Comparison of ENCODE assay signal across 8 mouse cellular contexts in the genomic region with DNA sequence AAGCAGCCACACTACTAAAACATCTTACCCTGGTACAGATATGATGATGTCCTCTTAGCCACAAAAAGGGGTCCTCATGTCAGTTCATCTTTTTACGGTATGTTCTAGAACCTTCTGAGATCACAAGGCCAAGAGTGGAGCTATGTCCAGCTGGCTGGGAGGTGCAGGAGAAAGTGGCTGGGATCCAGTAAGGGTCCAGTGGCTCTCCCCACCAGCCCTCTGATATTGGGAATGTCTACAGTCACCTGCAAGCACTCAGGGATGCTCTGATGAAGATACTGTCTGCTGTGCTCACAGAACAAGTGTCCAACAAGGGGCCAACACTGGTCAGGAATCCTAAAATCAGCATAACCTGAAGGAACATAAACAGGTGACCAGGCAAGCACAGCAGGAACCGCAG. TPM values are rescaled to one million over a fixed set of nuclear protein-coding genes. Genes with fewer than 3 reads are reported as not detected.
DNase-seq lines count a peak whose midpoint lies in the region; ATAC-seq and TF ChIP-seq lines count a peak whose summit lies in the region.

Tollip (minus strand) TSS at position 101 of the 400 bp plus-strand sequence.

- intact Hi-C loops in left cerebral cortex, adult 2 months (cut with DNase I): no loop called here

- WGBS in heart, embryonic 11.5 days (ENCODE audit: insufficient replicate concordance): 76% methylated on average over 2 of the region's 2 CpGs
- WGBS in midbrain, embryonic 15.5 days: 92% methylated on average over 2 of the region's 2 CpGs

- no peak within 1 kb of the TSS for H3K9ac ChIP-seq in heart, embryonic 11.5 days (ENCODE audit: low read depth, low read length)
- no peak within 1 kb of the TSS for H3K9ac ChIP-seq in midbrain, embryonic 15.5 days

- H3K36me3 ChIP-seq in heart, embryonic 11.5 days (ENCODE audit: control insufficient read depth, insufficient read depth, low read length): no peaks in the 10 kb centered on the region
- H3K36me3 ChIP-seq in midbrain, embryonic 15.5 days (replicated peaks): no peaks in the 10 kb centered on the region

- no peak within 1 kb of the TSS for H3K27ac ChIP-seq in left cerebral cortex, adult 2 months
- no peak within 1 kb of the TSS for H3K27ac ChIP-seq in heart, embryonic 11.5 days (ENCODE audit: low read depth, low read length)
- H3K27ac ChIP-seq in midbrain, embryonic 15.5 days: no peak within 1 kb of the TSS

- no peak for DNase-seq in left cerebral cortex, adult 2 months (ENCODE audit: extremely low spot score in 1 of 2, low spot score in 2 of 2)
- no peak for DNase-seq in left cerebral cortex, adult 9 months (ENCODE audit: low spot score in 2 of 2)
- no peak for DNase-seq in layer of hippocampus, postnatal 36 days
- DNase-seq in frontal cortex, postnatal 36 days (ENCODE audit: low spot score in 2 of 2): no peak
- no peak for DNase-seq in right cerebral cortex, postnatal 36 days (ENCODE audit: low spot score in 2 of 2)

- TF ChIP-seq CTCF in left cerebral cortex, adult 2 months (IDR thresholded peaks at IDR 0.05): no peak

- H3K27me3 ChIP-seq in heart, embryonic 11.5 days (ENCODE audit: control insufficient read depth, insufficient read depth, low read length): no peaks in the 10 kb centered on the region
- no peaks in the 10 kb centered on the region; the same call in 1 of the 2 replicates for H3K27me3 ChIP-seq in midbrain, embryonic 15.5 days (replicated peaks)

- H3K4me3 ChIP-seq in left cerebral cortex, adult 2 months: no peak within 1 kb of the TSS
- no peak within 1 kb of the TSS for H3K4me3 ChIP-seq in heart, embryonic 11.5 days (ENCODE audit: low read depth, low read length)
- H3K4me3 ChIP-seq in midbrain, embryonic 15.5 days: no peak within 1 kb of the TSS

- no peaks in the 10 kb centered on the region for H3K4me1 ChIP-seq in heart, embryonic 11.5 days (ENCODE audit: control insufficient read depth, insufficient read depth, low read length)
- H3K4me1 ChIP-seq in midbrain, embryonic 15.5 days: peaks cover under 1% of the 10 kb centered on the region; the same call in 1 of the 2 replicates

- ATAC-seq in common myeloid progenitor, adult 5-6 weeks (replicated peaks; ENCODE audit: low read depth, poor library complexity, severe bottlenecking): no peak
- ATAC-seq in heart, embryonic 11.5 days (replicated peaks; ENCODE audit: insufficient number of reproducible peaks, low FRiP score, low TSS enrichment): no peak
- no peak for ATAC-seq in midbrain, embryonic 15.5 days (replicated peaks)

- H3K9me3 ChIP-seq in heart, embryonic 11.5 days (replicated peaks; ENCODE audit: control insufficient read depth, low read length): no peaks in the 10 kb centered on the region
- H3K9me3 ChIP-seq in midbrain, embryonic 15.5 days: no peaks in the 10 kb centered on the region

- H3K4me2 ChIP-seq in heart, embryonic 11.5 days: no peak within 1 kb of the TSS
- no peak within 1 kb of the TSS for H3K4me2 ChIP-seq in midbrain, embryonic 15.5 days

RNA-seq across cellular contexts. Expression of gene Tollip, which starts in this region (rescaled TPM):
- total RNA-seq in left cerebral cortex, adult 2 months (2021): 100 to 1,000 TPM; 116 to 132 TPM
- total RNA-seq in common myeloid progenitor, adult 5-6 weeks (2017): 27.1 and 30.4 TPM in 2 replicates
- polyA plus RNA-seq in heart, embryonic 11.5 days (2014; fragmentation: Nextera tagmentation; extraction: Ambion mirVana): 36.2 and 38.8 TPM in 2 replicates
- 100 to 1,000 TPM; 121 to 127 TPM for total RNA-seq in layer of hippocampus, postnatal 36 days (2021)
- polyA plus RNA-seq in midbrain, embryonic 15.5 days (2015; fragmentation: Nextera tagmentation; extraction: Ambion mirVana): 82.6 TPM in 2 replicates
